Mouse (Mus musculus): Measurements from ENCODE around the gene A630076J17Rik. TPM values are rescaled to one million over a fixed set of nuclear protein-coding genes. Genes with fewer than 3 reads are reported as not detected.
A peak's percentile ranks its signal among the peaks of the same experiment; 100 is the strongest.

The A630076J17Rik gene
- polyA plus RNA-seq, 1 experiment, result not detected

- no peak overlapping the region for H3K27ac ChIP-seq (ENCODE audit: insufficient read depth, low read length)
- no peaks in the 10 kb centered on the region for H3K9me3 ChIP-seq (replicated peaks; ENCODE audit: control insufficient read depth, insufficient read depth, low read length, poor library complexity, severe bottlenecking)
- no peak overlapping the region for H3K9ac ChIP-seq (ENCODE audit: low read depth, poor library complexity, severe bottlenecking)
- TF ChIP-seq POLR2A (IDR thresholded peaks at IDR 0.05; ENCODE audit: insufficient read depth, low read length) (no peak), EP300 (IDR thresholded peaks at IDR 0.05; ENCODE audit: insufficient read depth, low read depth, low read length) (no peak), CTCF (IDR thresholded peaks at IDR 0.05; ENCODE audit: low read depth, low read length) (peak; percentile 67)
- H3K4me1 ChIP-seq (ENCODE audit: control insufficient read depth, insufficient read depth, low read length), result no peaks in the 10 kb centered on the region
- no peak overlapping the region for H3K4me3 ChIP-seq (ENCODE audit: low read depth, low read length)
- no peaks in the 10 kb centered on the region; the same call in 1 of the 2 replicates for H3K27me3 ChIP-seq (ENCODE audit: control insufficient read depth, insufficient read depth, low read length, poor library complexity, severe bottlenecking)
- H3K36me3 ChIP-seq (ENCODE audit: control insufficient read depth, insufficient read depth, low read length, poor library complexity, severe bottlenecking), result no peaks in the 10 kb centered on the region
These were observed 42.1 kb upstream of the A630076J17Rik start for GRCm38 (mm10) chr3:107188226-107188899.

- Histone ChIP-seq H3K4me3 (ENCODE audit: low read depth, low read length) (no peak overlapping the region), H3K27ac (ENCODE audit: insufficient read depth, low read length) (no peak overlapping the region), H3K9ac (ENCODE audit: low read depth, poor library complexity, severe bottlenecking) (no peak overlapping the region), H3K27me3 (ENCODE audit: control insufficient read depth, insufficient read depth, low read length, poor library complexity, severe bottlenecking) (no peaks in the 10 kb centered on the region), H3K4me1 (ENCODE audit: control insufficient read depth, insufficient read depth, low read length) (no peaks in the 10 kb centered on the region), H3K9me3 (replicated peaks; ENCODE audit: control insufficient read depth, insufficient read depth, low read length, poor library complexity, severe bottlenecking) (no peaks in the 10 kb centered on the region), H3K36me3 (ENCODE audit: control insufficient read depth, insufficient read depth, low read length, poor library complexity, severe bottlenecking) (no peaks in the 10 kb centered on the region)
- TF ChIP-seq POLR2A (IDR thresholded peaks at IDR 0.05; ENCODE audit: insufficient read depth, low read length) (no peak), CTCF (IDR thresholded peaks at IDR 0.05; ENCODE audit: low read depth, low read length) (no peak), EP300 (IDR thresholded peaks at IDR 0.05; ENCODE audit: insufficient read depth, low read depth, low read length) (no peak)
These were observed 28.9 kb upstream of the A630076J17Rik start for GRCm38 (mm10) chr3:107201310-107202180.

- H3K4me3 ChIP-seq (ENCODE audit: low read depth, low read length), result no peak overlapping the region
- H3K27ac ChIP-seq (ENCODE audit: insufficient read depth, low read length), result no peak overlapping the region
- no peaks in the 10 kb centered on the region for H3K27me3 ChIP-seq (ENCODE audit: control insufficient read depth, insufficient read depth, low read length, poor library complexity, severe bottlenecking)
- no peaks in the 10 kb centered on the region for H3K36me3 ChIP-seq (ENCODE audit: control insufficient read depth, insufficient read depth, low read length, poor library complexity, severe bottlenecking)
- no peaks in the 10 kb centered on the region for H3K4me1 ChIP-seq (ENCODE audit: control insufficient read depth, insufficient read depth, low read length)
- H3K9me3 ChIP-seq (replicated peaks; ENCODE audit: control insufficient read depth, insufficient read depth, low read length, poor library complexity, severe bottlenecking), result no peaks in the 10 kb centered on the region
- TF ChIP-seq POLR2A (IDR thresholded peaks at IDR 0.05; ENCODE audit: insufficient read depth, low read length) (no peak), CTCF (IDR thresholded peaks at IDR 0.05; ENCODE audit: low read depth, low read length) (no peak), EP300 (IDR thresholded peaks at IDR 0.05; ENCODE audit: insufficient read depth, low read depth, low read length) (no peak)
- H3K9ac ChIP-seq (ENCODE audit: low read depth, poor library complexity, severe bottlenecking), result no peak overlapping the region
These were observed 26.0 kb upstream of the A630076J17Rik start for GRCm38 (mm10) chr3:107204413-107204812.

GRCm38 (mm10) chr3:107205170-107205569 lies 25.2 kb upstream of the A630076J17Rik start:
- Histone ChIP-seq H3K4me3 (ENCODE audit: low read depth, low read length) (no peak overlapping the region), H3K9ac (ENCODE audit: low read depth, poor library complexity, severe bottlenecking) (no peak overlapping the region), H3K36me3 (ENCODE audit: control insufficient read depth, insufficient read depth, low read length, poor library complexity, severe bottlenecking) (no peaks in the 10 kb centered on the region), H3K9me3 (replicated peaks; ENCODE audit: control insufficient read depth, insufficient read depth, low read length, poor library complexity, severe bottlenecking) (no peaks in the 10 kb centered on the region), H3K27me3 (ENCODE audit: control insufficient read depth, insufficient read depth, low read length, poor library complexity, severe bottlenecking) (no peaks in the 10 kb centered on the region), H3K4me1 (ENCODE audit: control insufficient read depth, insufficient read depth, low read length) (no peaks in the 10 kb centered on the region), H3K27ac (ENCODE audit: insufficient read depth, low read length) (no peak overlapping the region)
- TF ChIP-seq EP300 (IDR thresholded peaks at IDR 0.05; ENCODE audit: insufficient read depth, low read depth, low read length) (no peak), POLR2A (IDR thresholded peaks at IDR 0.05; ENCODE audit: insufficient read depth, low read length) (no peak), CTCF (IDR thresholded peaks at IDR 0.05; ENCODE audit: low read depth, low read length) (no peak)

- H3K4me1 ChIP-seq (ENCODE audit: control insufficient read depth, insufficient read depth, low read length), result no peaks in the 10 kb centered on the region
- no peak overlapping the region for H3K27ac ChIP-seq (ENCODE audit: insufficient read depth, low read length)
- TF ChIP-seq CTCF (IDR thresholded peaks at IDR 0.05; ENCODE audit: low read depth, low read length) (peak; percentile 77), POLR2A (IDR thresholded peaks at IDR 0.05; ENCODE audit: insufficient read depth, low read length) (no peak)
- no peak overlapping the region for H3K9ac ChIP-seq (ENCODE audit: low read depth, poor library complexity, severe bottlenecking)
- no peak overlapping the region for H3K4me3 ChIP-seq (ENCODE audit: low read depth, low read length)
- no peaks in the 10 kb centered on the region for H3K36me3 ChIP-seq (ENCODE audit: control insufficient read depth, insufficient read depth, low read length, poor library complexity, severe bottlenecking)
- H3K27me3 ChIP-seq (ENCODE audit: control insufficient read depth, insufficient read depth, low read length, poor library complexity, severe bottlenecking), result no peaks in the 10 kb centered on the region
- no peaks in the 10 kb centered on the region for H3K9me3 ChIP-seq (replicated peaks; ENCODE audit: control insufficient read depth, insufficient read depth, low read length, poor library complexity, severe bottlenecking)
These were observed 24.4 kb upstream of the A630076J17Rik start for GRCm38 (mm10) chr3:107205994-107206393.
